ENCODE assay signal across 19 mouse cellular contexts in genomic region chr16:36920410-36920809, GRCm38 (mm10). TPM values are rescaled to one million over a fixed set of nuclear protein-coding genes. Genes with fewer than 3 reads are reported as not detected.
DNase-seq lines count a peak whose midpoint lies in the region; ATAC-seq and TF ChIP-seq lines count a peak whose summit lies in the region.
"Had no signal": no experiment of that assay in that cellular context is flagged by ENCODE, and none has a peak within 500 bp of the region (broad histone marks: within the 10 kb centered on the region; RNA-seq: fewer than 3 reads in every experiment).

No protein-coding gene starts in this region.

- peak; percentile 73 for DNase-seq in heart, adult 11 months
- no peak for DNase-seq in heart, adult 9 months (ENCODE audit: low spot score in 2 of 2)
- DNase-seq in Patski (ENCODE audit: low read depth, low spot score) = no peak
- no peak for DNase-seq in right cerebral cortex, postnatal 14 days
- DNase-seq in ovary, postnatal 10 days (ENCODE audit: low spot score) = no peak
- DNase-seq: adrenal gland, postnatal 10 days; cerebellum, adult 18-20 months; cerebellum, adult 9-11 months; cerebellum, postnatal 36 days; gastrocnemius, postnatal 36 days; heart, postnatal 10 days; kidney, adult 18-20 months had no signal

- POLR2A ChIA-PET in Patski (lab: Charles Lee) = interaction anchor here (0.6 kb wide), 1 partner anchor 366 kb away, joined by 3 read pairs; no protein-coding TSS in a partner anchor

- CTCF ChIA-PET in Patski (lab: Charles Lee) = interaction anchor here (2.1 kb wide), 1 partner anchor 11 kb away, joined by 6 read pairs; no protein-coding TSS in a partner anchor

- in situ Hi-C loops in Patski (cut with MboI; ENCODE audit: low pct_unique_long_range_greater_than_20kb) = no loop called here

- H3K27me3 ChIP-seq in Patski = no peaks in the 10 kb centered on the region
- H3K27me3 ChIP-seq: embryonic facial prominence, embryonic 15.5 days; hindbrain, embryonic 13.5 days; intestine, embryonic 15.5 days had no signal

- TF ChIP-seq CTCF in Patski (IDR thresholded peaks at IDR 0.05) = no peak

- ATAC-seq in Patski = peak; percentile 44
- ATAC-seq in megakaryocyte, adult 5-6 weeks (ENCODE audit: poor library complexity, severe bottlenecking) = peak; percentile 91
- ATAC-seq in frontal cortex, adult (ENCODE audit: low TSS enrichment) = no peak
- ATAC-seq: forebrain, embryonic 14.5 days; intestine, embryonic 15.5 days had no signal

RNA-seq across cellular contexts. Expression of gene Hcls1, which starts 14.4 kb away (rescaled TPM):
- polyA plus RNA-seq in Patski (2021) = not detected
- 53.0 and 69.8 TPM in 2 replicates for total RNA-seq in megakaryocyte, adult 5-6 weeks (2015)
- total RNA-seq in megakaryocyte, adult 5-6 weeks (2017) = 404 and 424 TPM in 2 replicates

RNA-seq across cellular contexts. Expression of gene Golgb1, which starts 45.5 kb away (rescaled TPM):
- polyA plus RNA-seq in Patski (2021) = 47.0 TPM
- 7.9 and 13.2 TPM in 2 replicates for total RNA-seq in megakaryocyte, adult 5-6 weeks (2015)
- 25.9 and 35.8 TPM in 2 replicates for total RNA-seq in megakaryocyte, adult 5-6 weeks (2017)

RNA-seq across cellular contexts. Expression of gene Eaf2, which starts 45.6 kb away (rescaled TPM):
- 1.7 TPM for polyA plus RNA-seq in Patski (2021)
- total RNA-seq in megakaryocyte, adult 5-6 weeks (2015) = 0.29 and 0.75 TPM in 2 replicates
- 0.57 and 2.6 TPM in 2 replicates for total RNA-seq in megakaryocyte, adult 5-6 weeks (2017)
- total RNA-seq: gastrocnemius, postnatal 36 days; hematopoietic stem cell, adult 5-6 weeks had no signal
